Mouse (Mus musculus): ENCODE results near the gene Arhgef19. TPM values are rescaled to one million over a fixed set of nuclear protein-coding genes. Genes with fewer than 3 reads are reported as not detected.

Gene Arhgef19
- total and polyA plus RNA-seq, 2 experiments, result 14.4 to 34.3 TPM

- WGBS, result 81% methylated on average over 11 of the region's 12 CpGs
- Histone ChIP-seq H3K27ac (replicated peaks; ENCODE audit: insufficient read depth, low read depth, low read length) (no peak overlapping the region), H3K4me1 (ENCODE audit: control insufficient read depth, insufficient read depth, low read length) (peaks cover 25% of the 10 kb centered on the region), H3K9ac (ENCODE audit: low read depth, low read length) (no peak overlapping the region), H3K27me3 (ENCODE audit: control insufficient read depth, insufficient read depth, low read length) (no peaks in the 10 kb centered on the region), H3K36me3 (ENCODE audit: control insufficient read depth, insufficient read depth, low read length) (no peaks in the 10 kb centered on the region), H3K79me2 (ENCODE audit: control insufficient read depth, insufficient read depth, low read length) (no peaks in the 10 kb centered on the region), H3K4me3 (ENCODE audit: insufficient read depth, low read depth, low read length) (no peak overlapping the region)
- DNase-seq (ENCODE audit: extremely low read depth, low read depth, low spot score), result no peak
- TF ChIP-seq POLR2A (IDR thresholded peaks at IDR 0.05; ENCODE audit: extremely low read depth, insufficient read depth, low read length) (no peak), CTCF (IDR thresholded peaks at IDR 0.05; ENCODE audit: low read depth, low read length) (no peak)
Observed at GRCm38 (mm10) chr4:141283176-141283878, 44.0 kb downstream of the Arhgef19 start.

GRCm38 (mm10) chr4:141283879-141284411 is 44.6 kb downstream of the Arhgef19 start:
- Histone ChIP-seq H3K27ac (replicated peaks; ENCODE audit: insufficient read depth, low read depth, low read length) (no peak overlapping the region), H3K27me3 (ENCODE audit: control insufficient read depth, insufficient read depth, low read length) (no peaks in the 10 kb centered on the region), H3K4me3 (ENCODE audit: insufficient read depth, low read depth, low read length) (no peak overlapping the region), H3K9ac (ENCODE audit: low read depth, low read length) (no peak overlapping the region), H3K4me1 (ENCODE audit: control insufficient read depth, insufficient read depth, low read length) (peaks cover 19% of the 10 kb centered on the region), H3K79me2 (ENCODE audit: control insufficient read depth, insufficient read depth, low read length) (no peaks in the 10 kb centered on the region), H3K36me3 (ENCODE audit: control insufficient read depth, insufficient read depth, low read length) (no peaks in the 10 kb centered on the region)
- no peak for TF ChIP-seq POLR2A (IDR thresholded peaks at IDR 0.05; ENCODE audit: extremely low read depth, insufficient read depth, low read length)
- no peak for TF ChIP-seq CTCF (IDR thresholded peaks at IDR 0.05; ENCODE audit: low read depth, low read length)
- no peak for DNase-seq (ENCODE audit: extremely low read depth, low read depth, low spot score)
- WGBS, result 75% methylated on average over 8 of the region's 8 CpGs

- DNase-seq (ENCODE audit: extremely low read depth, low read depth, low spot score), result no peak
- no peaks in the 10 kb centered on the region for H3K79me2 ChIP-seq (ENCODE audit: control insufficient read depth, insufficient read depth, low read length)
- H3K9ac ChIP-seq (ENCODE audit: low read depth, low read length), result no peak overlapping the region
- TF ChIP-seq POLR2A (IDR thresholded peaks at IDR 0.05; ENCODE audit: extremely low read depth, insufficient read depth, low read length), result no peak
- no peak for TF ChIP-seq CTCF (IDR thresholded peaks at IDR 0.05; ENCODE audit: low read depth, low read length)
- H3K4me3 ChIP-seq (ENCODE audit: insufficient read depth, low read depth, low read length), result no peak overlapping the region
- H3K4me1 ChIP-seq (ENCODE audit: control insufficient read depth, insufficient read depth, low read length), result peaks cover 17% of the 10 kb centered on the region
- WGBS, result 95% methylated on average over 3 of the region's 3 CpGs
- H3K36me3 ChIP-seq (ENCODE audit: control insufficient read depth, insufficient read depth, low read length), result no peaks in the 10 kb centered on the region
- no peak overlapping the region for H3K27ac ChIP-seq (replicated peaks; ENCODE audit: insufficient read depth, low read depth, low read length)
- no peaks in the 10 kb centered on the region for H3K27me3 ChIP-seq (ENCODE audit: control insufficient read depth, insufficient read depth, low read length)
Observed at GRCm38 (mm10) chr4:141284486-141284885, 45.2 kb downstream of the Arhgef19 start.

- H3K27me3 ChIP-seq (ENCODE audit: control insufficient read depth, insufficient read depth, low read length), result no peaks in the 10 kb centered on the region
- 84% methylated on average over 8 of the region's 8 CpGs for WGBS
Observed at GRCm38 (mm10) chr4:141285128-141285527, 45.8 kb downstream of the Arhgef19 start.

GRCm38 (mm10) chr4:141286860-141287517 is 47.7 kb downstream of the Arhgef19 start:
- H3K36me3 ChIP-seq (ENCODE audit: control insufficient read depth, insufficient read depth, low read length), result no peaks in the 10 kb centered on the region
- H3K27me3 ChIP-seq (ENCODE audit: control insufficient read depth, insufficient read depth, low read length), result peaks cover 3% of the 10 kb centered on the region; the same call in 1 of the 2 replicates
- TF ChIP-seq CTCF (IDR thresholded peaks at IDR 0.05; ENCODE audit: low read depth, low read length), result no peak
- no peak for TF ChIP-seq POLR2A (IDR thresholded peaks at IDR 0.05; ENCODE audit: extremely low read depth, insufficient read depth, low read length)
- no peak for DNase-seq (ENCODE audit: extremely low read depth, low read depth, low spot score)
- no peak overlapping the region for H3K27ac ChIP-seq (replicated peaks; ENCODE audit: insufficient read depth, low read depth, low read length)
- no peak overlapping the region for H3K9ac ChIP-seq (ENCODE audit: low read depth, low read length)
- no peaks in the 10 kb centered on the region for H3K79me2 ChIP-seq (ENCODE audit: control insufficient read depth, insufficient read depth, low read length)
- 40% methylated on average over 20 of the region's 20 CpGs for WGBS
- H3K4me1 ChIP-seq (ENCODE audit: control insufficient read depth, insufficient read depth, low read length), result peaks cover 4% of the 10 kb centered on the region
- H3K4me3 ChIP-seq (ENCODE audit: insufficient read depth, low read depth, low read length), result no peak overlapping the region

More at GRCm38 (mm10) chr4:141285128-141285527, 45.8 kb downstream of the Arhgef19 start:
- peaks cover 14% of the 10 kb centered on the region for H3K4me1 ChIP-seq (ENCODE audit: control insufficient read depth, insufficient read depth, low read length)
- no peak overlapping the region for H3K27ac ChIP-seq (replicated peaks; ENCODE audit: insufficient read depth, low read depth, low read length)
- DNase-seq (ENCODE audit: extremely low read depth, low read depth, low spot score), result no peak
- no peaks in the 10 kb centered on the region for H3K36me3 ChIP-seq (ENCODE audit: control insufficient read depth, insufficient read depth, low read length)
- no peaks in the 10 kb centered on the region for H3K79me2 ChIP-seq (ENCODE audit: control insufficient read depth, insufficient read depth, low read length)
- no peak overlapping the region for H3K4me3 ChIP-seq (ENCODE audit: insufficient read depth, low read depth, low read length)
- H3K9ac ChIP-seq (ENCODE audit: low read depth, low read length), result no peak overlapping the region
- TF ChIP-seq POLR2A (IDR thresholded peaks at IDR 0.05; ENCODE audit: extremely low read depth, insufficient read depth, low read length) (no peak), CTCF (IDR thresholded peaks at IDR 0.05; ENCODE audit: low read depth, low read length) (no peak)

Measured in liver, adult 2 months (tissue).